Mouse (Mus musculus): Measurements from ENCODE around the gene Pdia5. TPM values are rescaled to one million over a fixed set of nuclear protein-coding genes. Genes with fewer than 3 reads are reported as not detected.

The Pdia5 gene
- polyA plus RNA-seq, 1 experiment from 2014 or later = 15.0 TPM

DNA sequence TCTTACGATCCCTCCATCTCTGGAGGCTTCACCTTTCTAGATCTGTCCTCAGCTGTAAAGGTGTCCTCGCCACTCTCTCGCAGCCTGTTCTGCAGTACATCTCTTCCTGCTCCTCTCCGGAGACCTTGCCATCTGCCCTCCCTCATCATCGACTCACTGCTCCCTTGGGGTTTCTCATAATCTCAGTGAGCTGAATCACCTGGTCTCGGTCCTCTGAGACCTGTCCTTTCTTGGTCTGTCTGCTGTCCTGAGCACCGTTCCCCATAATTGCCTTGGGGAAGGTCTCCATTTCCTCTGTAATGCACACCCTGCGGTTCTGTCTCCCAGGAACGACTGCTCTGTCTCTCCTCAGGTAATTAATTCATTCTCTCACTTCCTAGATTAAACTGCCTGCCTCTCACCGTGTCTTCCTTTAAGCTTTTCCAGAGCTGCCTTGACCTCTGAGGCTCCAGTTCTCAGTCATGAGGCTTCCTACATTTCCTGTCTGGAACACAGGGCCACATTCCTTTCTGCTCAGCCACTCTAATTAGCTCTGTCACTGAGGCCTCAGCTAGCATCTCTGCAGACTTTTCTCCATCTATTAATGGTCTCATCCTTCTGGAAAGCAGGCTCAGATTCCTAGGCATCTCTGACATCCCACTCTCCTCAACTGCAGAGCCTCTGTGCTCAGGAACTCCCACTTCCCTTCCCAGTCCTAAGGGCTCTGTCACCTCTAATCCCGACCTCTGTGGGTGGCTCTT is 18.8 kb upstream of the Pdia5 start:
- no peak for ATAC-seq (replicated peaks; ENCODE audit: insufficient number of reproducible peaks, low FRiP score, low TSS enrichment)
- 43% methylated on average over 11 of the region's 11 CpGs for WGBS (ENCODE audit: insufficient replicate concordance)
- H3K27ac ChIP-seq (ENCODE audit: low read depth, low read length) = no peak overlapping the region

GRCm38 (mm10) chr16:35508581-35508980 is 17.9 kb upstream of the Pdia5 start:
- WGBS (ENCODE audit: insufficient replicate concordance) = 76% methylated on average over 6 of the region's 6 CpGs
- peaks cover 7% of the 10 kb centered on the region for H3K4me1 ChIP-seq (ENCODE audit: control insufficient read depth, insufficient read depth, low read length)
- no peak overlapping the region for H3K27ac ChIP-seq (ENCODE audit: low read depth, low read length)
- H3K9me3 ChIP-seq (replicated peaks; ENCODE audit: control insufficient read depth, low read length) = no peaks in the 10 kb centered on the region
- no peak overlapping the region for H3K9ac ChIP-seq (ENCODE audit: low read depth, low read length)
- H3K36me3 ChIP-seq (ENCODE audit: control insufficient read depth, insufficient read depth, low read length) = no peaks in the 10 kb centered on the region
- H3K27me3 ChIP-seq (ENCODE audit: control insufficient read depth, insufficient read depth, low read length) = no peaks in the 10 kb centered on the region
- H3K4me2 ChIP-seq = no peak overlapping the region
- H3K4me3 ChIP-seq (ENCODE audit: low read depth, low read length) = no peak overlapping the region
- no peak for ATAC-seq (replicated peaks; ENCODE audit: insufficient number of reproducible peaks, low FRiP score, low TSS enrichment)

More for the DNA sequence above, 18.8 kb upstream of the Pdia5 start:
- Histone ChIP-seq H3K4me2 (no peak overlapping the region; the same call in 1 of the 2 replicates), H3K4me3 (ENCODE audit: low read depth, low read length) (no peak overlapping the region), H3K36me3 (ENCODE audit: control insufficient read depth, insufficient read depth, low read length) (no peaks in the 10 kb centered on the region), H3K27me3 (ENCODE audit: control insufficient read depth, insufficient read depth, low read length) (no peaks in the 10 kb centered on the region), H3K9ac (ENCODE audit: low read depth, low read length) (no peak overlapping the region), H3K4me1 (ENCODE audit: control insufficient read depth, insufficient read depth, low read length) (peaks cover 7% of the 10 kb centered on the region), H3K9me3 (replicated peaks; ENCODE audit: control insufficient read depth, low read length) (no peaks in the 10 kb centered on the region)

DNA sequence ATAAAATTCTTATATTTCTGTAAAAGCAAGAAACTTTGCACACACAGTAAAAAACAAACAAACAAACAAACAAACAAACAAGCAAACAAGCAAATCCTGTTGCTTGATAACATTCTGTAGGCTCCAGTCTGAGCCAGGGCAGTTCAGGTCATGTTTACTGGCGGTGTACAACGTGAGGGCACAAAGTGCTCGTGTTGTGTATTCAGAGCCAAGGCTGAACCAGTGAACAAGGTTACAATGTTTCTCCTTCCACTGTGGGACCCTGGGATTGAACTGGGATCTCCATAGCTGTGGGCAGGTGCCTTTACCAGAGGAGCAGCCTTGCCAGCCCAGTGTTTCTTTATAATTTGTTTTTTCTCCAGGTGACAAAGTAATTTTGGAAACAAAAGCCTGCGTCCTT is 15.1 kb upstream of the Pdia5 start:
- Histone ChIP-seq H3K27me3 (ENCODE audit: control insufficient read depth, insufficient read depth, low read length) (no peaks in the 10 kb centered on the region), H3K9me3 (replicated peaks; ENCODE audit: control insufficient read depth, low read length) (no peaks in the 10 kb centered on the region), H3K9ac (ENCODE audit: low read depth, low read length) (no peak overlapping the region), H3K27ac (ENCODE audit: low read depth, low read length) (no peak overlapping the region), H3K36me3 (ENCODE audit: control insufficient read depth, insufficient read depth, low read length) (no peaks in the 10 kb centered on the region), H3K4me1 (ENCODE audit: control insufficient read depth, insufficient read depth, low read length) (peaks cover 7% of the 10 kb centered on the region), H3K4me3 (ENCODE audit: low read depth, low read length) (no peak overlapping the region), H3K4me2 (no peak overlapping the region)
- no peak for ATAC-seq (replicated peaks; ENCODE audit: insufficient number of reproducible peaks, low FRiP score, low TSS enrichment)
- WGBS (ENCODE audit: insufficient replicate concordance) = 88% methylated on average over 4 of the region's 4 CpGs

DNA sequence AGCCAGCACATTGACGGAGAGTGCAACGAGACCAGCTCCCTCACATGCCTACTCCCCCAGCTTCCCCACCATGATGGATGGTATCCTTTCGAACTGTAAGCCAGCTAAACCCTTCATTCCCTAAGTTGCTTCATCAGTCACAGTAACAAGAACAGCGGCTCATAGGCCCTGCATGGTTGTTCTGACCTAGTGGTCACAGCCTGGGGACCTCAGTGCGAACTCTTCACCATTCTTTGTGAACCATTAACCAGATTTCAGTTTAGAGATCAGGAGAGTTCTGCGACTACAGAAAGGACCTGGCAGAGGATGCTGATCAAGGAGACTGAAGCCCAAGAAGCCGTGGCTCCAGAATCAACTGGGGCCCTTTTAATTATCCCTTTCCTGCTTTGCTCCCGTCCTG is 13.6 kb upstream of the Pdia5 start:
- H3K4me2 ChIP-seq = no peak overlapping the region
- H3K36me3 ChIP-seq (ENCODE audit: control insufficient read depth, insufficient read depth, low read length) = no peaks in the 10 kb centered on the region
- WGBS (ENCODE audit: insufficient replicate concordance) = 80% methylated on average over 8 of the region's 8 CpGs
- no peaks in the 10 kb centered on the region; the same call in 1 of the 2 replicates for H3K9me3 ChIP-seq (replicated peaks; ENCODE audit: control insufficient read depth, low read length)
- no peak for ATAC-seq (replicated peaks; ENCODE audit: insufficient number of reproducible peaks, low FRiP score, low TSS enrichment)
- H3K4me1 ChIP-seq (ENCODE audit: control insufficient read depth, insufficient read depth, low read length) = no peaks in the 10 kb centered on the region; the same call in 1 of the 2 replicates
- no peak overlapping the region for H3K4me3 ChIP-seq (ENCODE audit: low read depth, low read length)
- no peak overlapping the region for H3K27ac ChIP-seq (ENCODE audit: low read depth, low read length)
- H3K9ac ChIP-seq (ENCODE audit: low read depth, low read length) = no peak overlapping the region
- H3K27me3 ChIP-seq (ENCODE audit: control insufficient read depth, insufficient read depth, low read length) = no peaks in the 10 kb centered on the region

DNA sequence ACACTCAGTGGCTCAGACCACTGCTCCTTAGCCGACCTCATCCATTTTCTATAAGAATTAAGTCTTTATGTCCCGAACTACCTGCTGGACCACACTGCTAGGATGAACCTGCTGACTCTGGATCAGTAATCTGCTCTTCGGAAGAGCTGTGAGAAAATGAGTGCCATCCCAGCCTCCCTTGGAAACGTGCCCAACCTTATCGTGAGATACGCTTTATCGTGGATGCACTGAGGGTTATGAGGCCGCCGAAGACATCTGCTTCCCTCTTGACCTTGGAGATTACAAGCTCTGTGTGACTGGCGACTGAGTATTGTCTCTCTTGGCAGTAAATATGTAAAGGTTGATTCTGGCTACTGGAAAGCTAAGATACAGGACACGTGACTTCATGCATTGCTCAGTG is 11.8 kb upstream of the Pdia5 start:
- no peak overlapping the region for H3K9ac ChIP-seq (ENCODE audit: low read depth, low read length)
- no peak overlapping the region for H3K27ac ChIP-seq (ENCODE audit: low read depth, low read length)
- no peaks in the 10 kb centered on the region; the same call in 1 of the 2 replicates for H3K9me3 ChIP-seq (replicated peaks; ENCODE audit: control insufficient read depth, low read length)
- no peaks in the 10 kb centered on the region for H3K4me1 ChIP-seq (ENCODE audit: control insufficient read depth, insufficient read depth, low read length)
- no peaks in the 10 kb centered on the region for H3K36me3 ChIP-seq (ENCODE audit: control insufficient read depth, insufficient read depth, low read length)
- no peak overlapping the region for H3K4me3 ChIP-seq (ENCODE audit: low read depth, low read length)
- no peak overlapping the region for H3K4me2 ChIP-seq
- no peaks in the 10 kb centered on the region for H3K27me3 ChIP-seq (ENCODE audit: control insufficient read depth, insufficient read depth, low read length)
- 57% methylated on average over 11 of the region's 11 CpGs for WGBS (ENCODE audit: insufficient replicate concordance)
- ATAC-seq (replicated peaks; ENCODE audit: insufficient number of reproducible peaks, low FRiP score, low TSS enrichment) = no peak

- ATAC-seq (replicated peaks; ENCODE audit: insufficient number of reproducible peaks, low FRiP score, low TSS enrichment) = no peak
- 62% methylated on average over 4 of the region's 4 CpGs for WGBS (ENCODE audit: insufficient replicate concordance)
- H3K27me3 ChIP-seq (ENCODE audit: control insufficient read depth, insufficient read depth, low read length) = no peaks in the 10 kb centered on the region
- no peaks in the 10 kb centered on the region; the same call in 1 of the 2 replicates for H3K9me3 ChIP-seq (replicated peaks; ENCODE audit: control insufficient read depth, low read length)
- H3K4me2 ChIP-seq = no peak overlapping the region
- no peak overlapping the region for H3K27ac ChIP-seq (ENCODE audit: low read depth, low read length)
- H3K4me3 ChIP-seq (ENCODE audit: low read depth, low read length) = no peak overlapping the region
- no peaks in the 10 kb centered on the region for H3K36me3 ChIP-seq (ENCODE audit: control insufficient read depth, insufficient read depth, low read length)
- no peaks in the 10 kb centered on the region for H3K4me1 ChIP-seq (ENCODE audit: control insufficient read depth, insufficient read depth, low read length)
- H3K9ac ChIP-seq (ENCODE audit: low read depth, low read length) = no peak overlapping the region
These were observed 10.6 kb upstream of the Pdia5 start for GRCm38 (mm10) chr16:35501106-35501760.

- Histone ChIP-seq H3K36me3 (ENCODE audit: control insufficient read depth, insufficient read depth, low read length) (no peaks in the 10 kb centered on the region), H3K9me3 (replicated peaks; ENCODE audit: control insufficient read depth, low read length) (no peaks in the 10 kb centered on the region; the same call in 1 of the 2 replicates), H3K27me3 (ENCODE audit: control insufficient read depth, insufficient read depth, low read length) (no peaks in the 10 kb centered on the region), H3K4me2 (no peak overlapping the region), H3K4me1 (ENCODE audit: control insufficient read depth, insufficient read depth, low read length) (no peaks in the 10 kb centered on the region), H3K9ac (ENCODE audit: low read depth, low read length) (no peak overlapping the region), H3K27ac (ENCODE audit: low read depth, low read length) (no peak overlapping the region), H3K4me3 (ENCODE audit: low read depth, low read length) (no peak overlapping the region)
- ATAC-seq (replicated peaks; ENCODE audit: insufficient number of reproducible peaks, low FRiP score, low TSS enrichment) = no peak
- 86% methylated on average over 3 of the region's 3 CpGs for WGBS (ENCODE audit: insufficient replicate concordance)
These were observed 9.7 kb upstream of the Pdia5 start for GRCm38 (mm10) chr16:35500342-35500741.

GRCm38 (mm10) chr16:35489793-35490192 is 880 bp downstream of the Pdia5 start:
- H3K4me3 ChIP-seq (ENCODE audit: low read depth, low read length) = peak overlapping the region; percentile 81
- no peaks in the 10 kb centered on the region for H3K9me3 ChIP-seq (replicated peaks; ENCODE audit: control insufficient read depth, low read length)
- H3K27ac ChIP-seq (ENCODE audit: low read depth, low read length) = no peak overlapping the region
- WGBS (ENCODE audit: insufficient replicate concordance) = 6% methylated on average over 10 of the region's 10 CpGs
- H3K4me1 ChIP-seq (ENCODE audit: control insufficient read depth, insufficient read depth, low read length) = peaks cover 22% of the 10 kb centered on the region
- H3K27me3 ChIP-seq (ENCODE audit: control insufficient read depth, insufficient read depth, low read length) = no peaks in the 10 kb centered on the region
- H3K9ac ChIP-seq (ENCODE audit: low read depth, low read length) = peak overlapping the region; percentile 78
- H3K4me2 ChIP-seq = peak overlapping the region; percentile 91
- ATAC-seq (replicated peaks; ENCODE audit: insufficient number of reproducible peaks, low FRiP score, low TSS enrichment) = no peak
- no peaks in the 10 kb centered on the region for H3K36me3 ChIP-seq (ENCODE audit: control insufficient read depth, insufficient read depth, low read length)
